Mouse (Mus musculus): Measurements from ENCODE around the gene Sap18. TPM values are rescaled to one million over a fixed set of nuclear protein-coding genes. Genes with fewer than 3 reads are reported as not detected.
"Not testable (repeated sequence)": the region's sequence is repeated elsewhere in the genome, so short reads cannot be mapped to it uniquely, and the experiment has no call there.

The Sap18 gene
- polyA plus RNA-seq, 1 experiment from 2014 or later: 73.7 TPM

DNA sequence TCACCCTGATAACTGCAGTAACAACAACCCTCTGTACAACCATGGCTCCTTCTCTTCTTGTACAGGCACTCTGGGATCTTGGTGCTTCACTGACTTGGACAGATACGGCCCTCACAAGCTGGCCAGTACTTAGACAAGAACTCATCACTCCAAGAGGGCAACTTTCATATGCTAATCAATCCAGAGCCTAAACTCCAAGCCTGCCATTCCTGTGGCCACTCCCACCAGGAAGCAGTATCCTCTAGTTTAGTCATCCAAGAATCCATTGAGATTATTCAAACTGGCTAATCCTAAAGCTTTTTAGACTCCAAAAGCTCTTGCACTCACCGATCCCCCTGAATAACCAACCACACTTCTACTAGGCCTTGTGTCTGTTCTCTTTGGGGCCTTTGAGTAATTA, 55.0 kb downstream of the Sap18 start:
- Histone ChIP-seq H3K27ac (no peak overlapping the region), H3K36me3 (ENCODE audit: inconsistent target) (no peaks in the 10 kb centered on the region), H3K79me2 (ENCODE audit: inconsistent target) (no peaks in the 10 kb centered on the region), H3K4me3 (ENCODE audit: inconsistent target) (no peak overlapping the region)
- 92% methylated on average over 2 of the region's 2 CpGs for WGBS (ENCODE audit: missing documents)

DNA sequence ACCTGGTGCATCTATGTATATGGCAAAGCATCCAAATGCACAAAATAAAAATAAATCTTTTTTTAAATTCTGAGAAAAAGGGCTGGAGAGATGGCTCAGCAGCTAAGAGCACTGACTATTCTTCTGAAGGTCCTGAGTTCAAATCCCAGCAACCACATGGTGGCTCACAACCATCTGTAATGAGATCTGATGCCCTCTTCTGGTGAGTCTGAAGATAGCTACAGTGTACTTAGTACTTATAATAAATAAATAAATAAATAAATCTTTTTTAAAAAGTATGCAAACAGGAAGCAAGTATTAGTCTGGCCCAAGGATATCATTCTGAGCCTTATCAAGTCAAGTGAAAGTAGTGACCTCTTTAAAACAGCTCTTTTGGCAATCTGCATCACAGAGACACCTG, 58.1 kb downstream of the Sap18 start:
- not testable (repeated sequence) for H3K4me3 ChIP-seq (ENCODE audit: inconsistent target); H3K79me2 ChIP-seq (ENCODE audit: inconsistent target); H3K27ac ChIP-seq
- H3K36me3 ChIP-seq (ENCODE audit: inconsistent target): peaks cover 12% of the 10 kb centered on the region; the same call in 1 of the 2 replicates

Other genes with a start within 250 kb of the Sap18 start
- gene Eef1akmt1, start 226.6 kb upstream of the Sap18 start, polyA plus RNA-seq (2018): 14.3 to 31.6 TPM (median 30.5 TPM) in 3 replicates
- 4.5 to 13.1 TPM (median 4.9 TPM) in 3 replicates for gene Xpo4, start 132.8 kb upstream of the Sap18 start, polyA plus RNA-seq (2018)
- not detected in 3 replicates for gene Gm49361, start 52.1 kb upstream of the Sap18 start, polyA plus RNA-seq (2018)
- 11.3 to 15.3 TPM (median 12.1 TPM) in 3 replicates for gene Lats2, start 39.8 kb upstream of the Sap18 start, polyA plus RNA-seq (2018)
- 0.67 to 3.6 TPM (median 1.9 TPM) in 3 replicates for gene Ska3, start 28.0 kb downstream of the Sap18 start, polyA plus RNA-seq (2018)
- gene Mrpl57, start 28.1 kb downstream of the Sap18 start, polyA plus RNA-seq (2018): 21.8 to 55.2 TPM (median 27.0 TPM) in 3 replicates
- 45.6 to 74.7 TPM (median 57.4 TPM) in 3 replicates for gene Zdhhc20, start 92.1 kb downstream of the Sap18 start, polyA plus RNA-seq (2018)
- 44.9 to 62.5 TPM (median 57.3 TPM) in 3 replicates for gene Micu2, start 201.1 kb downstream of the Sap18 start, polyA plus RNA-seq (2018)